8 mouse cellular contexts compared by ENCODE assay signal in the genomic region with DNA sequence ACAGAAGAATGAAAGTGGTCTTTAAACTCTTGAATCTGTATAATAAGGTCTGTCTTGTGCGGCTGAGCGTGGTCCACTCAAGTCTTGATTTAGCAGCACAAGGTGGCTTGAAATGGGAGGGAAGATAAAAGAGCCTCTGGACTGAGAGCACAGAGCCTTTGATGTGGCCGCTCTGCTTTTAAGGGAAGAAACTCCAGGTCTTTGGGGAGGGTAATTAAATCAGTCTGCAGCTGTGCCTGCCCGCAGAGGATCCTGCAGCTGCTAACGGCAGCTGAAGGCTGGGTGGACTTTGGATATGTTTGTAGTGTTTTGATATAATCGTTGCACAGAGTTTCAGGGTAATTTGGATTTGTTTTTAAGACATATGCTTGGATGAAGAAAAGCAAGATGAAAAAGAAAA. TPM values are rescaled to one million over a fixed set of nuclear protein-coding genes. Genes with fewer than 3 reads are reported as not detected.
DNase-seq lines count a peak whose midpoint lies in the region; ATAC-seq lines count a peak whose summit lies in the region.

No protein-coding gene starts in this region.

- H3K27me3 ChIP-seq in heart, embryonic 13.5 days (replicated peaks) = no peaks in the 10 kb centered on the region
- no peaks in the 10 kb centered on the region for H3K27me3 ChIP-seq in forebrain, embryonic 12.5 days

- H3K36me3 ChIP-seq in heart, embryonic 13.5 days = peaks cover 13% of the 10 kb centered on the region
- H3K36me3 ChIP-seq in forebrain, embryonic 12.5 days (replicated peaks) = peaks cover 10% of the 10 kb centered on the region; the same call in 1 of the 2 replicates

- peak overlapping the region; percentile 88 for H3K27ac ChIP-seq in heart, embryonic 13.5 days (replicated peaks)
- H3K27ac ChIP-seq in forebrain, embryonic 12.5 days = peak overlapping the region; percentile 73

- H3K9me3 ChIP-seq in heart, embryonic 13.5 days = no peaks in the 10 kb centered on the region
- H3K9me3 ChIP-seq in forebrain, embryonic 12.5 days = no peaks in the 10 kb centered on the region

- DNase-seq in heart, postnatal 4 days = no peak
- DNase-seq in ZHBTc4 (ENCODE audit: low read depth, low spot score) = peak; percentile 30
- DNase-seq in mesoderm, embryonic 11.5 days (ENCODE audit: low read depth, low spot score) = peak; percentile 72
- no peak for DNase-seq in gastrocnemius, postnatal 25 days
- no peak for DNase-seq in urinary bladder, postnatal 4 days (ENCODE audit: low spot score in 2 of 2)
- no peak for DNase-seq in urinary bladder, adult 18-20 months (ENCODE audit: low spot score in 2 of 2)

- peak overlapping the region; percentile 47 for H3K9ac ChIP-seq in heart, embryonic 13.5 days
- no peak overlapping the region for H3K9ac ChIP-seq in forebrain, embryonic 12.5 days

- H3K4me3 ChIP-seq in heart, embryonic 13.5 days = no peak overlapping the region
- no peak overlapping the region for H3K4me3 ChIP-seq in forebrain, embryonic 12.5 days (replicated peaks)

- H3K4me1 ChIP-seq in heart, embryonic 13.5 days = peaks cover 57% of the 10 kb centered on the region
- peaks cover 21% of the 10 kb centered on the region for H3K4me1 ChIP-seq in forebrain, embryonic 12.5 days

- H3K4me2 ChIP-seq in heart, embryonic 13.5 days = peak overlapping the region; percentile 37
- no peak overlapping the region for H3K4me2 ChIP-seq in forebrain, embryonic 12.5 days

- no peak for ATAC-seq in heart, embryonic 13.5 days (ENCODE audit: extremely low read depth, insufficient number of reproducible peaks, low FRiP score, low TSS enrichment)
- ATAC-seq in forebrain, embryonic 12.5 days (ENCODE audit: low FRiP score) = no peak

- WGBS in heart, embryonic 13.5 days = 25% methylated on average over 6 of the region's 6 CpGs
- 7% methylated on average over 6 of the region's 6 CpGs for WGBS in forebrain, embryonic 12.5 days

RNA-seq across cellular contexts. Expression of a gene that starts 33.2 kb away (rescaled TPM):
- polyA plus RNA-seq in heart, embryonic 13.5 days (2015; fragmentation: Nextera tagmentation; extraction: Ambion mirVana) = 3.6 and 3.7 TPM in 2 replicates
- total RNA-seq in heart, postnatal 4 days (2021) = 1 to 10 TPM; 1.8 to 2.4 TPM
- polyA plus RNA-seq in forebrain, embryonic 12.5 days (2016; fragmentation: Nextera tagmentation; extraction: Ambion mirVana) = 7.3 and 7.9 TPM in 2 replicates
- total RNA-seq in gastrocnemius, postnatal 25 days (2021) = 1 to 10 TPM in 1 of 2 experiments, under 1 TPM in 1; 0.20 to 1.0 TPM

RNA-seq across cellular contexts. Expression of a gene that starts 58.7 kb away (rescaled TPM):
- 233 and 270 TPM in 2 replicates for polyA plus RNA-seq in heart, embryonic 13.5 days (2015; fragmentation: Nextera tagmentation; extraction: Ambion mirVana)
- total RNA-seq in heart, postnatal 4 days (2021) = 100 to 1,000 TPM; 204 to 207 TPM
- polyA plus RNA-seq in forebrain, embryonic 12.5 days (2016; fragmentation: Nextera tagmentation; extraction: Ambion mirVana) = 156 and 158 TPM in 2 replicates
- total RNA-seq in gastrocnemius, postnatal 25 days (2021) = 10 to 100 TPM; 72.1 to 93.5 TPM

Comparison
In these comparisons a context has a peak if more than half of its experiments do, and no peak if none do; other contexts are left out.
1. DNase-seq: peak in ZHBTc4 (single experiment) and mesoderm, embryonic 11.5 days (single experiment); none in heart, postnatal 4 days (single experiment), gastrocnemius, postnatal 25 days (single experiment), urinary bladder, postnatal 4 days (0 of 2) and urinary bladder, adult 18-20 months (0 of 2).